Mouse (Mus musculus) megakaryocyte-erythroid progenitor cell, adult 5 weeks (primary cell): ENCODE results near the gene Fbxo2. TPM values are rescaled to one million over a fixed set of nuclear protein-coding genes. Genes with fewer than 3 reads are reported as not detected.

Experiments used
- polyA plus RNA-seq: library from polyadenylated mRNA; stranded (reverse); fragments of >175 nt; gene quantifications from 2 replicates; pipeline ENCODE4 v1.2.3, GENCODE M21; 2012

Gene Fbxo2
- 0.13 and 0.15 TPM in 2 replicates for polyA plus RNA-seq

DNA sequence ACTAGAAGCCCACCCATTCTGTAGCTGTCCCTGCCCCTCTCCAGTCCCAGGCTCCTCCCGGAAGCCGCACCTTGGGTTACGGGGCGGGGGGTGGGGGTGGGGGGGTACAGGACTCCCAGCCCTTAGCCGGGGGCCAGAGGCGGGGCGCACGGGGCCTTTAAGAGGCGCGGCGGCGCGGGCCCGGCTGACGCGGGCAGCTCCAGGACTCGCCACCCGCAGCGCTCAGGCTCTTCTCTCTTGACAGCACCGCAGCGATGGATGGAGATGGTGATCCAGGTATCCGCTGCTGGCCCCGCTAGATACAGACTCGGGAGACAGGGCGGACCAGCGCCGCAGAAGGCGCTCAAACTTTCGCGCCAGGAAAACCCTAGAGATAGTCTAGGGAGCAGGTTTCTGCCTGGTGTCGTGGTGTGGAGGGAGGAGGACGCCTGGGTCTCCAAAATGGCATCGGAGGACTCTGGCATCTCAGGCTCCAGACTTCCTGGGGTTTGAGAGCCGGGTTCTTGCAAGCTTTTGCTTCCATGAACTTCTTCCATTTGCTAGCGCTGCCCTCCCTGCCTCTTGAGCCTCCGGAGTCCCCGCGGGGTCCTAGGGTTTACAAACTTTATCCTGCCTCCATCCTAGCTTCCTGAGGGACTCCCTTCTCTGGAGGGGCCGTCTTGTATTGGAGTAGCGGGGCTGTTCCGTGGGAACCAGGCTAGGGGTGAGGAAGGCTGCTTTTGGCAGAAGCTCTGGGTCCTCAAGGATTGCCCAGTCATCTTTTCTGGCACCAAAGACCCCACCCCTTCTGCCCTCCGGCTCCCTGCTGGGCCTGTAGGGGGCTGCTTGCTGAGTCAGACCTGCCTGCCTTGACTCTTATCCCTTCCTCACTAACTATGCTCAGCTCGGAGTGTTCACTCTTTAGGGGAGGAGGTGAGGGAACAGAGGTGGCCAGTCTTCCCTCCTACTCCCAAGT is at the start of gene Fbxo2, which contains the start of gene Fbxo44:
TSS of gene Fbxo2 (plus strand) at position 186 of the 955 bp plus-strand sequence.
TSS of gene Fbxo44 (minus strand) at position 47 of the 955 bp plus-strand sequence.

DNA sequence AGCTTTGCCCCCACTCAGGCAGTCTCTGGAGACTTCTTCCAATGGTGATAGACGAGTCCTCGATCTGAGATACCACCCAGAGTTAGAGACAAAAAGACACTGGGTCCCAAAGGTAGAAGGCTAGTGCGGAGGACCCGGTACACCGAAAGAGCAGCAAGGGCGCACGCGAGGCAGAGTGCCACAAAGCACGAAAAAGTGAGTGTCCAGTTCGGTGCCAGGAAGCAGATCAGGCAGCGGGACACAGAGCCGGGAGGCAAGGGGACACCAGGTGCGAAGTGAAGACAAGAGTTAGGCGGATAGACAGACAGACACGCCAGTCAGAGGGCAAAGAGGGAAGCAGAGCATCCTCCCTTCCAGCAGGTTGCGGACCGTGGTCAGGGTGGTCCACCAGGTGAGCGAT is 30.3 kb upstream of the Fbxo2 start, which contains the start of gene Mad2l2:
TSS of gene Mad2l2 (plus strand) at position 252 of the 400 bp plus-strand sequence.

DNA sequence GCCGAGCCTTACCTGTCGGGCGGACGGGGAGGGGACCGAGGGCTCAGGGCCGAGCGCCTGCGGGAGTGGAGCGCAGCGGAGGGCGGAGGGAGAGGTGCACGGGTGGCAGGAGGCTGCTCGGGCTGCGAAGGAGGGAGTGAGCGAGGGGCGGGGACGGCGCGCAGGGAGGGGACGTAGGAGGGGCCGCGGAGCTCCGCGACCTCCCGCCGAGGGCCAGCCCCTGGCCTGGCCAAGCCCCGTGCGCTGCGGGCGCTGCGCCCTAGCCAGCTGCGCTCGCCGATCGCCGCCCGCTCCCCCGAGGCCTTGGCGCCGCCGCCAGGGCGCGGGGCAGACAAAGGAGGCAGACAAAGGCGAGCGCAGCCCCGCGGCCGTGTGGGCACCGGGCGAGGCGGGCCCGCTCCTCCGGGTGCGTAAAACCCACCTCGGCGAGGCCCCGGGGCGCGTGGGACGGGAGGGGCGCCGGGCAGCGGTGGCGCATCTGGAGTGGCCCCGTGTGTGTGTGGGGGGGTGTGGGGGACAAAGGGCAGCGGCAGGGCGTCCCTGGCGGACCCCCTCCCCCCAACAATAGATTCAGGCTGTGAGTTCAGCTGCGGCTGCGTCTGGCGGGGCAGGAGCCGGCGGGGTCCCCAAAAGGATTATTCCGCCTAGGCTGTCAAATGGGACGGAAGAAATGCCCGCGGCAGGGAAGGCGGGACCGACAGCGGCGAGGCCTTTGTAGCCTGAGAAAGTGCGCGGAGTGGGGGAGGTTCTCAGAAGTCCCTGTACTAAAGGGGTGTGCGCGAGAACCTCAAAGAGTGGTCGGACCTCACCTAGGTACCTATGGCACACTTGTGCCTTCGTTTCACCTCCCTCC is 29.6 kb upstream of the Fbxo2 start, which contains the start of gene Draxin:
TSS of gene Draxin (minus strand) at position 138 of the 853 bp plus-strand sequence.

DNA sequence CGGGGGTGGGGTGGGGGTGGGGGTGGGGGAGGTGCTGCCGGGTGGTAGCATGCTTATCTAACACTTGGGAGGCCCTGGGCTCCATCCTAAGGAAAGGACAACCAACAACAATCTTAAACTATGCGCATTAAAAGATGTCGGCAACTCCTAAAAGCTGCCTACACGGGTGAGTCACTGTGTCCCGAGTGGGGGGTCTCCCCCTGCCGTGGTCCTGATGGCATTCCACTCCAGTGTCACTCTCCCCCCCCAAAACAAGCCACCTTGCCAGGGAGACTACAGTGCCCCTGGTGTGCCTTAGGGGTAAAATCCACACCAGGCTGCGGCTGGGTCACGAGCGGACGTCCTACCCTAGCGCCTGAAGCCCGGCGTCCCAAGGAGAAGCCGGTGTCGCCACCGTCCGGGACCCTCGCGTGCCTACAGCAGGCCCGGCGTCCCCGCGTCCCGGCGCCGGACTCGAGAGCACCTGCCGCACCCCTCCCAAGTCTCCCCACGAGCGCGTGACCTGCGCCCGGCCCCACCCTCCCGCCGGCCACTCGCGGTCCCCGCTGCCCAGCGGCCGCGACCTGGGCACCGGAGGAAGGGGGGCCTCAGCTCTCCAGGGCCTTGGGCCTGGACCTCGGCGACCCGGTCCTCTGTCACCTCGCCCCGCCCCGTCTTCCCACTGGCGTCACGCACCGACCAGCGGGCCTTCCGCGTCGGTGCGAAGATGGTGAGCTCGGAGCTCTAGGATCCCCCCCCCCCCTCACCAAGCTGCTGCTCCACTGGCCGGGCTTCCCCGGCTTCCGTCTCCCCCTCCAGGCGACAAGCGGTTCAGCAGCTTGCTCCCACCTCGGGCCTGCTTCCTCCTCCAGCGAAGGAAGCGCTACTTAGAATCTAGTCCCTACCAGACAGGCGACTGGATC is 8.9 kb upstream of the Fbxo2 start, which contains the start of gene Fbxo6:
TSS of gene Fbxo6 (minus strand) at position 874 of the 902 bp plus-strand sequence.

Other genes with a start within 250 kb of the Fbxo2 start
- 7.7 and 10.8 TPM in 2 replicates for gene Plod1, start 223.9 kb upstream of the Fbxo2 start, polyA plus RNA-seq
- gene 2510039O18Rik, start 219.7 kb upstream of the Fbxo2 start, polyA plus RNA-seq, result 106 and 121 TPM in 2 replicates
- not detected in 2 replicates for gene Nppb, start 174.8 kb upstream of the Fbxo2 start, polyA plus RNA-seq
- gene Nppa, start 159.9 kb upstream of the Fbxo2 start, polyA plus RNA-seq, result not detected in 2 replicates
- 2.4 and 3.4 TPM in 2 replicates for gene Clcn6, start 121.8 kb upstream of the Fbxo2 start, polyA plus RNA-seq
- gene Mthfr, start 121.5 kb upstream of the Fbxo2 start, polyA plus RNA-seq, result 6.8 and 8.6 TPM in 2 replicates
- 14.0 and 17.8 TPM in 2 replicates for gene Agtrap, start 72.6 kb upstream of the Fbxo2 start, polyA plus RNA-seq
- 22.5 and 23.9 TPM in 2 replicates for gene Mad2l2, start 30.2 kb upstream of the Fbxo2 start, polyA plus RNA-seq
- 0.04 and 0.10 TPM in 2 replicates for gene Draxin, start 29.9 kb upstream of the Fbxo2 start, polyA plus RNA-seq
- gene Fbxo6, start 8.5 kb upstream of the Fbxo2 start, polyA plus RNA-seq, result 18.9 and 19.8 TPM in 2 replicates
- 4.3 and 6.0 TPM in 2 replicates for gene Fbxo44, start 139 bp upstream of the Fbxo2 start, polyA plus RNA-seq
- not detected in 2 replicates for gene Disp3, start 127.3 kb downstream of the Fbxo2 start, polyA plus RNA-seq